Mouse (Mus musculus) cortical plate, adult 2 months (tissue): ENCODE data around the gene Vgf.

Source experiments
- CTCF ChIP-seq: fragments of 200-500 bp; IDR thresholded peaks from 2 replicates; pipeline ENCODE4 v1.5.1; 2011; ENCODE audit warnings: mild to moderate bottlenecking, control low read depth, low read length; ENCODE audit not compliant: insufficient read depth; ENCODE audit errors: extremely low read depth
- POLR2A ChIP-seq: fragments of 200-500 bp; IDR thresholded peaks from 2 replicates; pipeline ENCODE4 v1.6.1; 2011; ENCODE audit warnings: mild to moderate bottlenecking, low read length, control low read depth; ENCODE audit not compliant: insufficient read depth; ENCODE audit errors: extremely low read depth

DNA sequence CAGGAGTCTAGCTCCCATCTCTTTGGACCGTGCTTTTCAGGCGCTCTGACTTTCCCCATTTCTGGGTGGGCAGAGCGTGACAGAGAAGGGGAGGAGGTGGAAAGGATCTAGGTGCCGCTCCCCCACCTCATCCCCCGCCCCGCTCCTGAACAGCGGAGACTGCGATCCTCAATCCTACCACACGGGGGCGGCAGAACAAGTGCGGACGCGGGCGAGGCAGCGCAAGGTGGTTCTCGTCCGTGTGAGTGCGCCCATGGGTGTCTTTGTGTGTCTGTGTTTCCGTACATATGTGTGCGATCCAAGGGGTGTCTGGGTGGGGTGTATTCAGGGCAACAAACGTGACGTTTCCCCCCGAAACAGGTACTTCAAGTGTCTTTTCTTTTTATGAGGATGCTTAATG is 1.1 kb upstream of the Vgf start:
- TF ChIP-seq CTCF (peak; percentile 80), POLR2A (no peak)
